Mouse (Mus musculus) ES-Bruce4 (cell line): ENCODE data around the gene Ppp4r3b. TPM values are rescaled to one million over a fixed set of nuclear protein-coding genes. Genes with fewer than 3 reads are reported as not detected.

Source experiments
- H3K27ac ChIP-seq: 2 replicates; pipeline ENCODE4 v1.5.1; 2012; ENCODE audit warnings: low read length, inconsistent platforms; ENCODE audit not compliant: insufficient read depth
- H3K27me3 ChIP-seq: 2 replicates; pipeline ENCODE4 v1.6.1; 2012; ENCODE audit warnings: mild to moderate bottlenecking, low read length, inconsistent platforms; ENCODE audit not compliant: control insufficient read depth, poor library complexity, insufficient read depth, severe bottlenecking
- H3K36me3 ChIP-seq: 2 replicates; pipeline ENCODE4 v1.6.1; 2012; ENCODE audit warnings: inconsistent platforms, mild to moderate bottlenecking, low read length, moderate library complexity; ENCODE audit not compliant: control insufficient read depth, poor library complexity, insufficient read depth, severe bottlenecking
- H3K4me1 ChIP-seq: one replicate; pipeline ENCODE4 v1.8.1; 2011; ENCODE audit warnings: low read length; ENCODE audit not compliant: control insufficient read depth, insufficient read depth
- H3K4me3 ChIP-seq: 2 replicates; pipeline ENCODE4 v1.5.1; 2011; ENCODE audit warnings: low read depth, mild to moderate bottlenecking, low read length
- H3K9ac ChIP-seq: 2 replicates; pipeline ENCODE4 v1.6.1; 2012; ENCODE audit warnings: low read depth, mild to moderate bottlenecking, inconsistent platforms; ENCODE audit not compliant: poor library complexity, severe bottlenecking
- H3K9me3 ChIP-seq: replicated peaks from 2 replicates; pipeline ENCODE4 v1.6.1; 2012; ENCODE audit warnings: mild to moderate bottlenecking, low read length, inconsistent platforms; ENCODE audit not compliant: control insufficient read depth, poor library complexity, insufficient read depth, severe bottlenecking
- CTCF ChIP-seq: IDR thresholded peaks from one replicate; pipeline ENCODE4 v1.8.1; 2011; ENCODE audit warnings: low read depth, low read length
- EP300 ChIP-seq: IDR thresholded peaks from 2 replicates; pipeline ENCODE4 v1.6.1; 2011; ENCODE audit warnings: low read depth, low read length; ENCODE audit not compliant: insufficient read depth
- POLR2A ChIP-seq: IDR thresholded peaks from one replicate; pipeline ENCODE4 v1.8.1; 2011; ENCODE audit warnings: low read length; ENCODE audit not compliant: insufficient read depth
- polyA plus RNA-seq: library from polyadenylated mRNA; stranded (reverse); fragments of >200 nt; gene quantifications from 2 replicates; pipeline ENCODE4 v1.2.4, GENCODE M21; 2011; ENCODE audit warnings: low read depth; ENCODE audit not compliant: missing spikeins, insufficient read depth, insufficient read length

Gene Ppp4r3b
- polyA plus RNA-seq, 1 experiment = 51.8 TPM

- H3K4me1 ChIP-seq = no peaks in the 10 kb centered on the region
Measured at GRCm38 (mm10) chr11:29181751-29182150, 9.1 kb downstream of the Ppp4r3b start.

GRCm38 (mm10) chr11:29188981-29189380 is 16.3 kb downstream of the Ppp4r3b start:
- Histone ChIP-seq H3K27ac (no peak overlapping the region), H3K9me3 (no peaks in the 10 kb centered on the region), H3K27me3 (no peaks in the 10 kb centered on the region), H3K36me3 (peaks cover 12% of the 10 kb centered on the region), H3K4me1 (no peaks in the 10 kb centered on the region), H3K9ac (no peak overlapping the region), H3K4me3 (no peak overlapping the region)
- no peak for TF ChIP-seq CTCF
- no peak for TF ChIP-seq EP300
- TF ChIP-seq POLR2A = no peak

More at GRCm38 (mm10) chr11:29181751-29182150, 9.1 kb downstream of the Ppp4r3b start:
- no peaks in the 10 kb centered on the region for H3K9me3 ChIP-seq
- peaks cover 7% of the 10 kb centered on the region for H3K36me3 ChIP-seq
- no peaks in the 10 kb centered on the region for H3K27me3 ChIP-seq
- TF ChIP-seq POLR2A = no peak
- TF ChIP-seq CTCF = no peak
- H3K9ac ChIP-seq = no peak overlapping the region
- H3K4me3 ChIP-seq = no peak overlapping the region
- H3K27ac ChIP-seq = no peak overlapping the region

GRCm38 (mm10) chr11:29203653-29204052 is 31.0 kb downstream of the Ppp4r3b start:
- Histone ChIP-seq H3K27ac (no peak overlapping the region), H3K4me3 (no peak overlapping the region), H3K36me3 (peaks cover 10% of the 10 kb centered on the region), H3K4me1 (no peaks in the 10 kb centered on the region), H3K9ac (no peak overlapping the region), H3K9me3 (no peaks in the 10 kb centered on the region), H3K27me3 (no peaks in the 10 kb centered on the region)
- no peak for TF ChIP-seq EP300
- TF ChIP-seq CTCF = no peak
- TF ChIP-seq POLR2A = no peak

- Histone ChIP-seq H3K27ac (no peak overlapping the region), H3K4me3 (no peak overlapping the region), H3K9ac (no peak overlapping the region), H3K36me3 (peaks cover 14% of the 10 kb centered on the region), H3K9me3 (no peaks in the 10 kb centered on the region), H3K4me1 (no peaks in the 10 kb centered on the region), H3K27me3 (no peaks in the 10 kb centered on the region)
- no peak for TF ChIP-seq POLR2A
Measured at GRCm38 (mm10) chr11:29209774-29210173, 37.1 kb downstream of the Ppp4r3b start.

- Histone ChIP-seq H3K27me3 (no peaks in the 10 kb centered on the region), H3K4me3 (no peak overlapping the region), H3K27ac (no peak overlapping the region), H3K9ac (no peak overlapping the region), H3K36me3 (peaks cover 31% of the 10 kb centered on the region), H3K4me1 (no peaks in the 10 kb centered on the region), H3K9me3 (no peaks in the 10 kb centered on the region)
- TF ChIP-seq POLR2A = no peak
- TF ChIP-seq CTCF = no peak
- TF ChIP-seq EP300 = no peak
Measured at GRCm38 (mm10) chr11:29216196-29216595, 43.5 kb downstream of the Ppp4r3b start.

- Histone ChIP-seq H3K4me3 (no peak overlapping the region), H3K27ac (no peak overlapping the region), H3K4me1 (no peaks in the 10 kb centered on the region), H3K9me3 (no peaks in the 10 kb centered on the region), H3K36me3 (peaks cover 40% of the 10 kb centered on the region), H3K27me3 (no peaks in the 10 kb centered on the region), H3K9ac (no peak overlapping the region)
- TF ChIP-seq CTCF = no peak
- TF ChIP-seq POLR2A = no peak
- no peak for TF ChIP-seq EP300
Measured at GRCm38 (mm10) chr11:29219055-29219454, 46.4 kb downstream of the Ppp4r3b start.
